Comparison of ENCODE assay signal across 19 mouse cellular contexts in the genomic region with DNA sequence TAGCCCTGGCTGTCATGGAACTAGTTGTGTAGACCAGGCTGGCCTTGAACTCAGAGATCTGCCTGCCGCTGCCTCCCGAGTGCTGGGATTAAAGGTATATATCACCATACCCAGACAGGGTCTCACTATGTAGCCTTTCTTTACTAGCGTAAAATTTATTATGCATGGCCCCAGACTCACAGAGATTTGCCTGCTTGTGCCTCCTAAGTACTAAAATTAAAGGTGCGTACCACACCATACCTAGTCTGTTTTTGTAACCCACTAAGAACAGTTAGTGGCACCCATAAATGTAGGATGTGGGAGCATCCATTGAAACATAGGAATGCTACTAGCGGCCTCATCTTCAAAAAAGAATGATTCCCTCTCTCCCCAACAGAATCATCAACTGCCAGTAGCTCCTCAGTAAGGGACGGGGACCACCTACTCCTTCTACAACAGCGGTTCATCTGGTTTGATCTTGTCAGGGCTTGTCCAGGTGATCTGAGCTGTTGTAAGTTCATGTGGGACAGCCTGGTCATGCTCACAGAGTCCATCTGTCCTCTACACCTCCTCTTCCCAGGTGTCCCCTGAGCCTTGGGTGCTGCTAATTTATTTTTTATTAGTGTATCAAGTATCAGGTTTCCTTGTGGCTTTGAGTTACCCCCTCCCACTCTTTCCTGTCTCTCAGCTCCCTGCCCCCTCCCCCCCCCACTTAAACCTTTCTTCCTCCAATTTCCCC. TPM values are rescaled to one million over a fixed set of nuclear protein-coding genes. Genes with fewer than 3 reads are reported as not detected.
A peak's percentile ranks its signal among the peaks of the same experiment; 100 is the strongest.
DNase-seq lines count a peak whose midpoint lies in the region; ATAC-seq lines count a peak whose summit lies in the region.
"Had no signal": no experiment of that assay in that cellular context is flagged by ENCODE, and none has a peak within 500 bp of the region (broad histone marks: within the 10 kb centered on the region; RNA-seq: fewer than 3 reads in every experiment).

No protein-coding gene starts in this region.

- 89% methylated on average over 7 of the region's 7 CpGs for WGBS in embryonic facial prominence, embryonic 13.5 days
- WGBS in embryonic facial prominence, embryonic 10.5 days: 91% methylated on average over 7 of the region's 7 CpGs
- 70% methylated on average over 7 of the region's 7 CpGs for WGBS in kidney, embryonic 14.5 days
- 92% methylated on average over 7 of the region's 7 CpGs for WGBS in neural tube, embryonic 14.5 days

- H3K36me3 ChIP-seq in embryonic facial prominence, embryonic 13.5 days: no peaks in the 10 kb centered on the region
- peaks cover 8% of the 10 kb centered on the region for H3K36me3 ChIP-seq in embryonic facial prominence, embryonic 10.5 days (replicated peaks)
- no peaks in the 10 kb centered on the region for H3K36me3 ChIP-seq in kidney, embryonic 14.5 days (ENCODE audit: control insufficient read depth, insufficient read depth, low read length)
- H3K36me3 ChIP-seq in neural tube, embryonic 14.5 days (ENCODE audit: control insufficient read depth, insufficient read depth, low read length): no peaks in the 10 kb centered on the region
- H3K36me3 ChIP-seq: liver, embryonic 15.5 days; lung, embryonic 15.5 days had no signal

- H3K27me3 ChIP-seq in embryonic facial prominence, embryonic 13.5 days: no peaks in the 10 kb centered on the region
- H3K27me3 ChIP-seq in embryonic facial prominence, embryonic 10.5 days (replicated peaks; ENCODE audit: low read depth, poor library complexity, severe bottlenecking): no peaks in the 10 kb centered on the region
- H3K27me3 ChIP-seq in kidney, embryonic 14.5 days (ENCODE audit: control insufficient read depth, insufficient read depth, low read length): no peaks in the 10 kb centered on the region
- H3K27me3 ChIP-seq in neural tube, embryonic 14.5 days (ENCODE audit: control insufficient read depth, insufficient read depth, low read length): no peaks in the 10 kb centered on the region
- H3K27me3 ChIP-seq: liver, embryonic 15.5 days; lung, embryonic 15.5 days; neural tube, embryonic 12.5 days had no signal

- no peak overlapping the region for H3K4me3 ChIP-seq in embryonic facial prominence, embryonic 13.5 days
- no peak overlapping the region for H3K4me3 ChIP-seq in embryonic facial prominence, embryonic 10.5 days
- H3K4me3 ChIP-seq in kidney, embryonic 14.5 days (ENCODE audit: low read length): no peak overlapping the region
- H3K4me3 ChIP-seq in neural tube, embryonic 14.5 days (ENCODE audit: low read depth, low read length): no peak overlapping the region
- H3K4me3 ChIP-seq: gastrocnemius, adult 2 months; left cerebral cortex, adult 2 months; liver, embryonic 15.5 days; lung, embryonic 15.5 days; neural tube, embryonic 12.5 days had no signal

- 0 out of 2 replicates have a peak, but pooled peaks have one; percentile 32 for ATAC-seq in embryonic facial prominence, embryonic 13.5 days (ENCODE audit: insufficient number of reproducible peaks, insufficient read depth, low FRiP score, low TSS enrichment, low read depth)
- ATAC-seq in kidney, embryonic 14.5 days (ENCODE audit: low FRiP score, low TSS enrichment): peak; percentile 89
- peak; percentile 28; the same call in 1 of the 2 replicates for ATAC-seq in neural tube, embryonic 14.5 days (ENCODE audit: low read depth)
- ATAC-seq in megakaryocyte-erythroid progenitor cell, adult 5-6 weeks (replicated peaks; ENCODE audit: low FRiP score, low TSS enrichment, poor library complexity, severe bottlenecking): no peak

- H3K9me3 ChIP-seq in embryonic facial prominence, embryonic 13.5 days: no peaks in the 10 kb centered on the region
- H3K9me3 ChIP-seq in embryonic facial prominence, embryonic 10.5 days: no peaks in the 10 kb centered on the region
- H3K9me3 ChIP-seq in kidney, embryonic 14.5 days (ENCODE audit: control insufficient read depth, low read length): no peaks in the 10 kb centered on the region
- no peaks in the 10 kb centered on the region for H3K9me3 ChIP-seq in neural tube, embryonic 14.5 days (ENCODE audit: control insufficient read depth, low read length)
- H3K9me3 ChIP-seq: liver, embryonic 15.5 days; lung, embryonic 15.5 days; neural tube, embryonic 12.5 days had no signal

- H3K9ac ChIP-seq in embryonic facial prominence, embryonic 13.5 days: no peak overlapping the region
- no peak overlapping the region for H3K9ac ChIP-seq in kidney, embryonic 14.5 days (ENCODE audit: low read depth, low read length)
- no peak overlapping the region for H3K9ac ChIP-seq in neural tube, embryonic 14.5 days (replicated peaks; ENCODE audit: low read depth, low read length)
- H3K9ac ChIP-seq: liver, embryonic 15.5 days; lung, embryonic 15.5 days; neural tube, embryonic 12.5 days had no signal

- no peak overlapping the region for H3K27ac ChIP-seq in embryonic facial prominence, embryonic 13.5 days
- no peak overlapping the region for H3K27ac ChIP-seq in embryonic facial prominence, embryonic 10.5 days (replicated peaks)
- no peak overlapping the region for H3K27ac ChIP-seq in kidney, embryonic 14.5 days (ENCODE audit: low read depth, low read length)
- H3K27ac ChIP-seq in neural tube, embryonic 14.5 days (ENCODE audit: low read depth, low read length): no peak overlapping the region
- H3K27ac ChIP-seq: gastrocnemius, adult 2 months; left cerebral cortex, adult 2 months; liver, embryonic 15.5 days; lung, embryonic 15.5 days; neural tube, embryonic 12.5 days had no signal

- DNase-seq in embryonic facial prominence, embryonic 10.5 days (ENCODE audit: low spot score): no peak
- no peak for DNase-seq in kidney, postnatal 36 days
- DNase-seq in neural tube, embryonic 10.5 days (ENCODE audit: extremely low spot score, low spot score): no peak
- DNase-seq: cerebellum, adult 9-11 months; gastrocnemius, adult 2 months; heart, postnatal 4 days; kidney, adult 2 months; liver; lung, postnatal 36 days; thymus, adult 18-20 months; thymus, postnatal 36 days had no signal

- peaks cover 6% of the 10 kb centered on the region; the same call in 1 of the 2 replicates for H3K4me1 ChIP-seq in embryonic facial prominence, embryonic 13.5 days
- no peaks in the 10 kb centered on the region; the same call in 1 of the 2 replicates for H3K4me1 ChIP-seq in embryonic facial prominence, embryonic 10.5 days
- 0 out of 2 replicates have a peak, but pooled peaks cover 7% of the 10 kb centered on the region for H3K4me1 ChIP-seq in kidney, embryonic 14.5 days (ENCODE audit: control insufficient read depth, insufficient read depth, low read length)
- no peaks in the 10 kb centered on the region for H3K4me1 ChIP-seq in neural tube, embryonic 14.5 days (ENCODE audit: control insufficient read depth, insufficient read depth, low read length)
- H3K4me1 ChIP-seq: liver, embryonic 15.5 days; lung, embryonic 15.5 days; neural tube, embryonic 12.5 days had no signal

- H3K4me2 ChIP-seq in embryonic facial prominence, embryonic 13.5 days: no peak overlapping the region
- H3K4me2 ChIP-seq in kidney, embryonic 14.5 days (replicated peaks; ENCODE audit: low read depth, low read length): no peak overlapping the region
- no peak overlapping the region for H3K4me2 ChIP-seq in neural tube, embryonic 14.5 days (ENCODE audit: low read depth, low read length)
- H3K4me2 ChIP-seq: liver, embryonic 15.5 days; lung, embryonic 15.5 days; neural tube, embryonic 12.5 days had no signal

RNA-seq across cellular contexts. Expression of a gene that starts 40.0 kb away (rescaled TPM):
- polyA plus RNA-seq in embryonic facial prominence, embryonic 13.5 days (2015; fragmentation: Nextera tagmentation; extraction: Ambion mirVana): 15.4 and 17.0 TPM in 2 replicates
- polyA plus RNA-seq in embryonic facial prominence, embryonic 10.5 days (2016; fragmentation: Nextera tagmentation; extraction: Ambion mirVana): 28.1 and 28.3 TPM in 2 replicates
- 11.1 and 17.7 TPM in 2 replicates for polyA plus RNA-seq in kidney, embryonic 14.5 days (2014; fragmentation: Nextera tagmentation; extraction: Ambion mirVana)
- 300 and 310 TPM in 2 replicates for polyA plus RNA-seq in neural tube, embryonic 14.5 days (2014; fragmentation: Nextera tagmentation; extraction: Ambion mirVana)
- 3.8 and 11.4 TPM in 2 replicates for total RNA-seq in megakaryocyte-erythroid progenitor cell, adult 5-6 weeks (2014; fragmentation: Nextera tagmentation)
- 6.2 and 12.3 TPM in 2 replicates for total RNA-seq in megakaryocyte-erythroid progenitor cell, adult 5-6 weeks (2017)

RNA-seq across cellular contexts. Expression of a gene that starts 50.5 kb away (rescaled TPM):
- 77.5 and 83.7 TPM in 2 replicates for polyA plus RNA-seq in embryonic facial prominence, embryonic 13.5 days (2015; fragmentation: Nextera tagmentation; extraction: Ambion mirVana)
- 87.5 and 88.2 TPM in 2 replicates for polyA plus RNA-seq in embryonic facial prominence, embryonic 10.5 days (2016; fragmentation: Nextera tagmentation; extraction: Ambion mirVana)
- polyA plus RNA-seq in kidney, embryonic 14.5 days (2014; fragmentation: Nextera tagmentation; extraction: Ambion mirVana): 73.4 and 88.8 TPM in 2 replicates
- 43.5 and 47.2 TPM in 2 replicates for polyA plus RNA-seq in neural tube, embryonic 14.5 days (2014; fragmentation: Nextera tagmentation; extraction: Ambion mirVana)
- total RNA-seq in megakaryocyte-erythroid progenitor cell, adult 5-6 weeks (2014; fragmentation: Nextera tagmentation): 59.1 and 76.3 TPM in 2 replicates
- 70.4 and 72.5 TPM in 2 replicates for total RNA-seq in megakaryocyte-erythroid progenitor cell, adult 5-6 weeks (2017)

Comparison
In these comparisons a context has a peak if more than half of its experiments do, and no peak if none do; other contexts are left out.
1. RNA of a gene that starts 40.0 kb away (polyA plus RNA-seq): 300 to 310 TPM in neural tube, embryonic 14.5 days; 28.1 to 28.3 TPM in embryonic facial prominence, embryonic 10.5 days, 11.1 to 17.7 TPM in kidney, embryonic 14.5 days and 15.4 to 17.0 TPM in embryonic facial prominence, embryonic 13.5 days; every median in the first group is over 10 times any median in the second.